Mouse (Mus musculus) liver, embryonic 16.5 days (tissue): ENCODE results near the gene Gm17577. TPM values are rescaled to one million over a fixed set of nuclear protein-coding genes. Genes with fewer than 3 reads are reported as not detected.
"Not testable (repeated sequence)": the region's sequence is repeated elsewhere in the genome, so short reads cannot be mapped to it uniquely, and the experiment has no call there.

Source experiments
- ATAC-seq: fragments of 200-750 bp; cut with Nextera tagmentation; 2 replicates; pipeline ENCODE4 v1.8.0; 2017; ENCODE audit warnings: low read depth, mild to moderate bottlenecking, moderate number of reproducible peaks, moderate library complexity
- H3K27ac ChIP-seq: fragments of 300-500 bp; sonication (generic); 2 replicates; pipeline ENCODE4 v1.5.1; 2014; ENCODE audit warnings: mild to moderate bottlenecking, low read length
- H3K27me3 ChIP-seq: fragments of 300-500 bp; sonication (generic); 2 replicates; pipeline ENCODE4 v1.6.1; 2014; ENCODE audit warnings: low read depth, low read length, mixed read lengths; ENCODE audit not compliant: control insufficient read depth, insufficient read depth
- H3K36me3 ChIP-seq: fragments of 300-500 bp; sonication (generic); 2 replicates; pipeline ENCODE4 v1.6.1; 2014; ENCODE audit warnings: mild to moderate bottlenecking; ENCODE audit not compliant: control insufficient read depth, insufficient read depth
- H3K4me1 ChIP-seq: fragments of 300-500 bp; sonication (generic); 2 replicates; pipeline ENCODE4 v1.6.1; 2014; ENCODE audit warnings: low read depth, low read length, mixed read lengths; ENCODE audit not compliant: control insufficient read depth
- H3K4me2 ChIP-seq: fragments of 300-500 bp; sonication (generic); 2 replicates; pipeline ENCODE4 v1.6.1; 2014; ENCODE audit warnings: low read depth, low read length, mixed read lengths
- H3K4me3 ChIP-seq: fragments of 300-500 bp; sonication (generic); 2 replicates; pipeline ENCODE4 v1.5.1; 2014; ENCODE audit warnings: low read depth, mild to moderate bottlenecking, low read length
- H3K9ac ChIP-seq: fragments of 300-500 bp; sonication (generic); 2 replicates; pipeline ENCODE4 v1.6.1; 2014; ENCODE audit warnings: low read depth, low read length
- H3K9me3 ChIP-seq: fragments of 300-500 bp; sonication (generic); replicated peaks from 2 replicates; pipeline ENCODE4 v1.6.1; 2016; ENCODE audit warnings: low read length; ENCODE audit not compliant: control insufficient read depth
- WGBS: fragments of 180-500 bp; shearing (Covaris S2); extraction: QIAGEN DNeasy Blood & Tissue Kit; methylation state at CpG from one replicate; pipeline ENCODE4 v1.1.7; 2014; ENCODE audit not compliant: insufficient replicate concordance; 5-methylcytosine and 5-hydroxymethylcytosine counted together
- polyA plus RNA-seq: library from polyadenylated mRNA; unstranded; fragments of >200 nt; fragmentation: Nextera tagmentation; extraction: Ambion mirVana; gene quantifications from 2 replicates; pipeline ENCODE4 v1.2.1, GENCODE M21; 2015

Gm17577 gene
- polyA plus RNA-seq = not detected in 2 replicates

DNA sequence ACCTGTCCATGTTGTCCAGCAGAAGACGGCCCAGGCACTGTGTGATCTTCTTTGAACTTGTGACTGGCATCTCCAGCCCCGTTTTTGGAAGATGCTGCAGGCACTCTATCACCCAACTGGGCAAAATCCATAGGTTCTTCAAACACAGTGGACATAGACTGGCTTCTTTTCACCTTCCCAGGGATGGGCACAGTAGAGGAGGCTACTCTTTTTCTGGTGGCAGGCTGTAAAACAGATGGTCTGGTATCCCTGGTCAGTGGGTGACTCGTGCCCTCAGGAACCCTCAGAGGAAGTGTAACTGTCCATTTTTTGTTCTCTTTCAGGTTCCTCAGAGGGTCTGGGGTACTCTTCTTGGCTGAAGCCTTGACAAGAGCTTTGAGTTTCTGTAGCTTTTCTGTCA is at the start of gene Gm17577:
Gene Gm17577, minus strand, starts transcription at position 101 of the 400 bp plus-strand sequence.
- H3K4me2 ChIP-seq, H3K4me1 ChIP-seq, H3K36me3 ChIP-seq, H3K27me3 ChIP-seq, H3K9ac ChIP-seq, H3K9me3 ChIP-seq, ATAC-seq, H3K27ac ChIP-seq, H3K4me3 ChIP-seq: not testable (repeated sequence)
- no CpG with 5 or more reads among the region's 3 CpGs for WGBS

GRCm38 (mm10) chrX:123222381-123222780 is 24.3 kb downstream of the Gm17577 start, which contains the start of gene Srsx:
Gene Srsx, minus strand, starts transcription at chrX:123222481.
- H3K9ac ChIP-seq, H3K27me3 ChIP-seq, ATAC-seq: not testable (repeated sequence)

More at GRCm38 (mm10) chrX:123222381-123222780, 24.3 kb downstream of the Gm17577 start, which contains the start of gene Srsx:
- WGBS = no CpG with 5 or more reads among the region's 1 CpGs
- not testable (repeated sequence) for H3K36me3 ChIP-seq, H3K4me1 ChIP-seq, H3K9me3 ChIP-seq, H3K4me3 ChIP-seq, H3K27ac ChIP-seq, H3K4me2 ChIP-seq

Other genes starting within 250 kb of the Gm17577 start
- not detected in 2 replicates for gene Gm17521, start 217.2 kb downstream of the Gm17577 start, polyA plus RNA-seq
- 3.2 and 3.3 TPM in 2 replicates for gene Cldn34c1, start 143.4 kb downstream of the Gm17577 start, polyA plus RNA-seq
- gene Srsx, start 24.4 kb downstream of the Gm17577 start, polyA plus RNA-seq = not detected in 2 replicates